Mouse (Mus musculus): ENCODE data around the gene Ddah1. TPM values are rescaled to one million over a fixed set of nuclear protein-coding genes. Genes with fewer than 3 reads are reported as not detected.
"Not testable (repeated sequence)": the region's sequence is repeated elsewhere in the genome, so short reads cannot be mapped to it uniquely, and the experiment has no call there.

The Ddah1 gene
- polyA plus RNA-seq, 1 experiment from 2014 or later = 53.5 TPM

GRCm38 (mm10) chr3:145904850-145905776, 146.6 kb downstream of the Ddah1 start:
- ATAC-seq (ENCODE audit: low FRiP score, low read depth) = peak; percentile 57; the same call in 1 of the 2 replicates
- Histone ChIP-seq H3K4me1 (no peaks in the 10 kb centered on the region), H3K27ac (no peak overlapping the region), H3K4me2 (replicated peaks) (peak overlapping the region; percentile 34; the same call in 1 of the 2 replicates), H3K27me3 (replicated peaks) (no peaks in the 10 kb centered on the region), H3K36me3 (no peaks in the 10 kb centered on the region), H3K4me3 (no peak overlapping the region), H3K9me3 (no peaks in the 10 kb centered on the region), H3K9ac (no peak overlapping the region)
- WGBS = 54% methylated on average over 22 of the region's 22 CpGs

DNA sequence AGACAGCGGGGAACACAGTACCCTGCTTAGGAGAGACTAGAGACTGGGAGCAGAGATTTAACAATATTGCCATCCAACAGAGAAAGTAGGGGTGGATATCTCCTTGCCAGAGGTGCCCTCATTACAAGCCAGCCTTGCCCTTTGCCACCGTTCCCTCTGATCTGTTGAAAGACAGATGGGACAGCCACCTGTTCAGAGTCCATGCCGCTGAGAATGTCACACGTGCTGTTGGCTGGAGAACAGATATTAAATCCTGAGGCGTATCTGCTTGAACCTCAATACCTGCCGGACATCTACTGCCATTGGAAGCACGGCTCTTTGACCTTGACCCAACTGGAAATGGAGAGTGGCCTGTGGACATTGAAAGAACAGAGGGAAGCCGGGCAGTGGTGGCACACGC, 148.1 kb downstream of the Ddah1 start:
- Histone ChIP-seq H3K27me3 (replicated peaks) (no peaks in the 10 kb centered on the region), H3K36me3 (no peaks in the 10 kb centered on the region), H3K4me1 (no peaks in the 10 kb centered on the region), H3K4me3 (no peak overlapping the region), H3K9ac (no peak overlapping the region), H3K27ac (no peak overlapping the region), H3K4me2 (replicated peaks) (no peak overlapping the region), H3K9me3 (no peaks in the 10 kb centered on the region)
- no peak for ATAC-seq (ENCODE audit: low FRiP score, low read depth)
- WGBS = 90% methylated on average over 9 of the region's 9 CpGs

DNA sequence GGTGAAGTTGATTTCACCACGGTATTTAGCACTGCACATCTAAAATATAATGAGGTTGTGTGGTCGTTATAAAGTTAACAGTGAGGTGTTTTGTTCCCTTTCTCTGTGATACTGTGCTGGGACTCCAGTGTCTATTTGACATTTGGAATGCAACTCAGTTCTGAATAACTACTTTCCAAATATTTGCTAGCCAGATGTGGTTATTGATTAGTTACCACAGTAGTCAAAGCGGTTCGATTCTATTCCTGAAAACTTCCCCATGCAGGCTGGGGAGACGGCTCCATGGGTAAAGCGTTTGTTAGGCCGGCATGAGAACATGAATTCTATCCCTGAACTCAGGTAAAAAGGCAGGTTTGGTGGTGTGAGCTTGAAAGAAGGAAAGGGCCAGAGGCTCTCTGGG, 154.0 kb downstream of the Ddah1 start:
- Histone ChIP-seq H3K9me3 (no peaks in the 10 kb centered on the region), H3K4me1 (no peaks in the 10 kb centered on the region), H3K36me3 (no peaks in the 10 kb centered on the region), H3K4me3 (no peak overlapping the region), H3K4me2 (replicated peaks) (no peak overlapping the region), H3K27ac (no peak overlapping the region), H3K27me3 (replicated peaks) (no peaks in the 10 kb centered on the region), H3K9ac (no peak overlapping the region)
- ATAC-seq (ENCODE audit: low FRiP score, low read depth) = no peak
- WGBS = 92% methylated on average over 7 of the region's 7 CpGs

DNA sequence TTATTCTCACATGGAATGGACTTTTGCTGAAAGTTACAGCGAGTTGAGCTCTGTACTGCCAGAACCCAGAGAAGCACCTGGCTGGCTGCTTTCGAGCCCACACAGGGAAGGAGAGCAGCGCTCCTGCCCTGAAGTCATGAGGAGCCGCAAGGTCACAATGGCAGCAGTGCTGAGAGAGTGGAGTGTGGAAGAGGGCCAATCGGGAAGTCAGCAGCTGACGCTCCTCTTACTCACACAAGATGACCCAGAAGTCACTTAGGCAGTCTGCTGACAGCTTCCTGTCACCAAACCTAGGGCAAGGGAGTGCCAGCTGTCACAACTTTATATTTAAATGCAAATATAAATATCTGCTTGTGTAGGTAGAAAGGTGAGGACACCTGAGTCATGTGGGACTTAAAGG, 154.8 kb downstream of the Ddah1 start:
- 79% methylated on average over 6 of the region's 6 CpGs for WGBS
- Histone ChIP-seq H3K4me2 (replicated peaks) (no peak overlapping the region), H3K27ac (no peak overlapping the region), H3K36me3 (no peaks in the 10 kb centered on the region), H3K27me3 (replicated peaks) (no peaks in the 10 kb centered on the region), H3K4me1 (no peaks in the 10 kb centered on the region), H3K9ac (no peak overlapping the region), H3K9me3 (no peaks in the 10 kb centered on the region), H3K4me3 (no peak overlapping the region)
- ATAC-seq (ENCODE audit: low FRiP score, low read depth) = no peak

GRCm38 (mm10) chr3:145913942-145914341, 155.5 kb downstream of the Ddah1 start:
- not testable (repeated sequence) for H3K9ac ChIP-seq; H3K27ac ChIP-seq; ATAC-seq (ENCODE audit: low FRiP score, low read depth); H3K4me1 ChIP-seq; H3K27me3 ChIP-seq (replicated peaks); H3K4me3 ChIP-seq; H3K36me3 ChIP-seq; H3K9me3 ChIP-seq; H3K4me2 ChIP-seq (replicated peaks)
- 78% methylated on average over 7 of the region's 7 CpGs for WGBS

GRCm38 (mm10) chr3:145916374-145916773, 157.9 kb downstream of the Ddah1 start:
- WGBS = 92% methylated on average over 5 of the region's 5 CpGs

GRCm38 (mm10) chr3:145916826-145917225, 158.4 kb downstream of the Ddah1 start:
- Histone ChIP-seq H3K4me2 (replicated peaks) (no peak overlapping the region), H3K36me3 (no peaks in the 10 kb centered on the region), H3K4me1 (no peaks in the 10 kb centered on the region), H3K9me3 (no peaks in the 10 kb centered on the region), H3K27me3 (replicated peaks) (no peaks in the 10 kb centered on the region), H3K27ac (no peak overlapping the region), H3K9ac (no peak overlapping the region), H3K4me3 (no peak overlapping the region)
- WGBS = 88% methylated on average over 4 of the region's 4 CpGs
- no peak for ATAC-seq (ENCODE audit: low FRiP score, low read depth)

More at GRCm38 (mm10) chr3:145916374-145916773, 157.9 kb downstream of the Ddah1 start:
- H3K27me3 ChIP-seq (replicated peaks) = no peaks in the 10 kb centered on the region
- H3K36me3 ChIP-seq = no peaks in the 10 kb centered on the region
- no peak for ATAC-seq (ENCODE audit: low FRiP score, low read depth)
- no peak overlapping the region for H3K9ac ChIP-seq
- no peaks in the 10 kb centered on the region for H3K9me3 ChIP-seq
- H3K4me3 ChIP-seq = no peak overlapping the region
- H3K27ac ChIP-seq = no peak overlapping the region
- H3K4me1 ChIP-seq = no peaks in the 10 kb centered on the region
- no peak overlapping the region for H3K4me2 ChIP-seq (replicated peaks)

DNA sequence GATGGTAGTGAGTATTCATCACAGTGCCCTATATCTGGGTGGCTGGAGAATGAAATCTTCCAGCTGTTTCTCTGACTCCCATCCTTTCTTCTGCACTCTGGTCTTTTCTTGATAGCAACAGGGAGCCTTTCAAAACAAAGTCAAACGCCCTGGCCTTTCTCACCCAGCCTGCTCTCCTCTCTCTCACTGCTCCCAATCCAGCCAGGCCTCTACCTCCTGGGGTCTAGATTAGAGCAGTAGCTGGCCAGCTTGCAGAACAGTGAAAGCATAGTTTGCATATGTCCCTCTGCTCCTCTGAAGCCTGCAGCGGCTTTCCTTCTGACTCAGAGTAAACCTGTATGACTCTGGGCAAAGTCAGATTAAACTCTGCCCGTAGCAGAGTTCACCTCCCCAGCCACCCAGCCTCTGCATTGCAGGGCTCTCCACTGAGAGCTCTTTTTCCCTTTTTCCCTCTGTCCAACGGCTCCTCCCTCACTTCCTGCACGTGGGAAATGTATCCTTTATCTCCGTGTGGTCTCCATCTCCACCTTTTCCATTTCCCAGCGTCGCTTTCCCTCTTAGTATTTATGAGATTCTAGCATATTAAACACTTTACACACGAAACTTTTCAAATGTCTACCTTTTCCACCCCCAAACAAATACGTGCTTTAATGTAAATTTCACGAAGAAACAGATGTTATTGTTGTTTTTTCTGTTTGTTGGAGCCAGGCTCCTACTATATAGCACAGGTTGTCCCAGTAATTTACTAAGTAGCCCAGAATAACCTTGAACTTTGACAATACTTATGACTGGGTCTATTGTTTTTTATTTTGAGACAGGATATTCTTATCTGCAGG, 163.8 kb downstream of the Ddah1 start, which contains the start of gene Bcl10:
TSS of gene Bcl10 (plus strand) at position 786 of the 836 bp plus-strand sequence.
- H3K4me3 ChIP-seq = peak within 1 kb of the TSS; percentile 32
- WGBS = 36% methylated on average over 11 of the region's 11 CpGs
- no peaks in the 10 kb centered on the region for H3K27me3 ChIP-seq (replicated peaks)
- H3K4me2 ChIP-seq (replicated peaks) = peak within 1 kb of the TSS; percentile 57
- ATAC-seq (ENCODE audit: low FRiP score, low read depth) = no peak
- no peak within 1 kb of the TSS for H3K9ac ChIP-seq
- no peaks in the 10 kb centered on the region for H3K9me3 ChIP-seq
- peaks cover 6% of the 10 kb centered on the region for H3K4me1 ChIP-seq
- H3K36me3 ChIP-seq = no peaks in the 10 kb centered on the region
- no peak within 1 kb of the TSS for H3K27ac ChIP-seq

DNA sequence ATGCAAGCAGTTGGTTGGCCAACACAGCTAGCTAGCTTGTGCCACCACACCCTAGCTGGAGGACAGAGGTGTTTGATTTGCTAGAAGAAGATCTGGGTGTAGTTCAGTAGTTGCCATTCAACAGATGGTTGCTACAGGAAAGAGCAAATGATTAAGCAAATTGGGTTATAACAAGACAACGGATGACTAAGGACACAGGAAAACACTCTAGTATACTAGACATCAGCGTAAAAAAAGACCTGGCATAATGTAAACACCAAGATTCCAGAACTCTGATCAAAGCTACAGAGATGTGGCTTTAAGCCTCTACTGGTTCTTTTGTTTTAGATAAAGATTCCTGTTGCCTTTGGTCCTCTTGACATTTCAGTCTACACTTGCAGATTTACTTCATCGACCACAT, 164.5 kb downstream of the Ddah1 start:
- Histone ChIP-seq H3K9me3 (no peaks in the 10 kb centered on the region), H3K9ac (no peak overlapping the region), H3K4me1 (peaks cover 6% of the 10 kb centered on the region), H3K36me3 (peaks cover 5% of the 10 kb centered on the region; the same call in 1 of the 2 replicates), H3K4me2 (replicated peaks) (peak overlapping the region; percentile 57; the same call in 1 of the 2 replicates), H3K4me3 (no peak overlapping the region), H3K27ac (no peak overlapping the region), H3K27me3 (replicated peaks) (no peaks in the 10 kb centered on the region)
- no peak for ATAC-seq (ENCODE audit: low FRiP score, low read depth)
- WGBS = 79% methylated on average over 3 of the region's 3 CpGs

GRCm38 (mm10) chr3:145923874-145924577, 165.6 kb downstream of the Ddah1 start:
- Histone ChIP-seq H3K9me3 (no peaks in the 10 kb centered on the region), H3K4me3 (peak overlapping the region; percentile 82), H3K27me3 (replicated peaks) (no peaks in the 10 kb centered on the region), H3K36me3 (peaks cover 5% of the 10 kb centered on the region; the same call in 1 of the 2 replicates), H3K4me1 (peaks cover 7% of the 10 kb centered on the region), H3K27ac (peak overlapping the region; percentile 87), H3K9ac (peak overlapping the region; percentile 80), H3K4me2 (replicated peaks) (peak overlapping the region; percentile 69)
- ATAC-seq (ENCODE audit: low FRiP score, low read depth) = peak; percentile 100
- under 1% methylated on average over 58 of the region's 58 CpGs for WGBS

DNA sequence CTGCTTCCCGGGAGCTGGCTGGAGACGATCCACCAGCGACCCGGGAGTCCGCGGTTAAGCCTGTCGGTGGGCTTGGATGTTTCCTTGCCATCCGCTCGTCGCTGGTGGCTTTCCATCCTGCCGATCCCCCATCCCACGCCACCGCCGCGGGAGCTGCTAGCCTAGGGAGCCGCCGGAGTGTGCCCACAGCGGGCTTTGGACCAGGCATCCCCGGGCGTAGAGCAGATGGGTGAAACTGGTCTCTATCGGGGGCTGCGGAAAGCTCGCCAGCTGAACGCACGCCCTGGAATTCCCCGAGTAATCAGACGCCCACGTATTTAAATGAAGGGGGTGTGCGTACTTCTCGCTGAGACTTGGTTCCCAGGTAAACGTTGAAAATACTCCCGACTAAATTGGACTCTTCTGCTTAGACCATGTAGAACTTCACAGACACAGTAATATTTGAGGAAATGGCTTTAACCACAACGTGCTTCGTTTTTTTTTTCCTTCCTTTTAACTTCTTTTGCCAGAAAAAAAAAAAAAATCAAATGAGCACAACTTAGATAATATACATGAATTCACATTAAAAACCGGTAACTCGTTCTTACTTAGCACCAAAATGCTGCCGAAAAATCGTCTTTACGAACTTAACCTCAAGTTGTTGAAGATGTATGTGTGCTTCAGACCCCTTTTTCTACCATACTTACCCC, 166.3 kb downstream of the Ddah1 start:
- WGBS = 4% methylated on average over 39 of the region's 39 CpGs
- Histone ChIP-seq H3K9ac (peak overlapping the region; percentile 80), H3K4me2 (replicated peaks) (peak overlapping the region; percentile 69), H3K4me3 (peak overlapping the region; percentile 82), H3K27ac (peak overlapping the region; percentile 87), H3K27me3 (replicated peaks) (no peaks in the 10 kb centered on the region), H3K9me3 (no peaks in the 10 kb centered on the region), H3K36me3 (peaks cover 5% of the 10 kb centered on the region; the same call in 1 of the 2 replicates), H3K4me1 (peaks cover 11% of the 10 kb centered on the region)
- ATAC-seq (ENCODE audit: low FRiP score, low read depth) = peak; percentile 23

Data from neural tube, embryonic 12.5 days (tissue).